10 mouse cellular contexts compared by ENCODE assay signal in the genomic region with DNA sequence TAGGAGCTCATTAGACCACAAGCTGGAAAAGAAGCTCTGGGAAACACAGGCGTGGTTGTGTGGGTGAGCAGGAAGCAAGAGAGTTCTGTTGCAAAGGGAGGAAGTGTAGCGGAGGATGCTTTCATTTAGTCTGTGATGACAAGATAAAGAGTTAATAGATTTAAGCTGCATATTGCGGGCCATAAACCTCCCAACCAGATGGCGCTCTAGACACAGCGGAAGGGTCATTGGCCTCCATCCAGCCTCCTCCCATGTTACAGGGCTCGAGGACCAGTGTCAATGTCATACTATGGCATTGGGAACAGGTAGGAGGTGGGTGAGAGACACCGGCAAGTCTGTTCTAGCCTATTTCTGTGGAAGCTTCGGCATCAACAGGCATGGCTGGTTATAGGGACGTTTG.
DNase-seq lines count a peak whose midpoint lies in the region; ATAC-seq and TF ChIP-seq lines count a peak whose summit lies in the region.
"Had no signal": no experiment of that assay in that cellular context is flagged by ENCODE, and none has a peak within 500 bp of the region (broad histone marks: within the 10 kb centered on the region; RNA-seq: fewer than 3 reads in every experiment).

No protein-coding gene starts in this region.

- TF ChIP-seq CTCF in heart, postnatal 0 days (IDR thresholded peaks at IDR 0.05; ENCODE audit: low read depth): peak; percentile 57

- H3K36me3 ChIP-seq in heart, postnatal 0 days (replicated peaks; ENCODE audit: control insufficient read depth, insufficient read depth, low read length): no peaks in the 10 kb centered on the region
- no peaks in the 10 kb centered on the region for H3K36me3 ChIP-seq in midbrain, embryonic 10.5 days
- H3K36me3 ChIP-seq in midbrain, embryonic 11.5 days (ENCODE audit: control insufficient read depth, insufficient read depth, low read length): no peaks in the 10 kb centered on the region

- no peaks in the 10 kb centered on the region for H3K27me3 ChIP-seq in heart, postnatal 0 days (ENCODE audit: control insufficient read depth, insufficient read depth, low read length)
- no peaks in the 10 kb centered on the region for H3K27me3 ChIP-seq in midbrain, embryonic 10.5 days (ENCODE audit: low read depth, poor library complexity, severe bottlenecking)
- no peaks in the 10 kb centered on the region for H3K27me3 ChIP-seq in midbrain, embryonic 11.5 days (ENCODE audit: control insufficient read depth, insufficient read depth, low read length)

- intact Hi-C loops in heart, postnatal 36 days (cut with DNase I): no loop called here

- WGBS in heart, postnatal 0 days: 39% methylated on average over 9 of the region's 9 CpGs
- WGBS in midbrain, embryonic 10.5 days: 74% methylated on average over 9 of the region's 9 CpGs
- 66% methylated on average over 9 of the region's 9 CpGs for WGBS in midbrain, embryonic 11.5 days

- no peak overlapping the region for H3K27ac ChIP-seq in heart, postnatal 0 days (ENCODE audit: low read depth)
- H3K27ac ChIP-seq in midbrain, embryonic 10.5 days (replicated peaks): no peak overlapping the region
- H3K27ac ChIP-seq in midbrain, embryonic 11.5 days (ENCODE audit: low read depth, low read length): no peak overlapping the region

- H3K4me2 ChIP-seq in heart, postnatal 0 days (ENCODE audit: low read depth, low read length): no peak overlapping the region
- no peak overlapping the region for H3K4me2 ChIP-seq in midbrain, embryonic 11.5 days

- no peak for DNase-seq in heart, postnatal 0 days (ENCODE audit: low spot score)
- DNase-seq in heart, postnatal 36 days: no peak
- DNase-seq in midbrain, embryonic 10.5 days (ENCODE audit: low spot score): peak; percentile 24
- no peak for DNase-seq in midbrain, embryonic 11.5 days (ENCODE audit: low spot score, missing footprints)
- peak; percentile 50 to 53 for DNase-seq in adrenal gland, postnatal 36 days
- peak; percentile 50 to 57 for DNase-seq in lung, postnatal 4 days
- no peak for DNase-seq in T-cell, adult 2 months (ENCODE audit: low spot score)

- no peaks in the 10 kb centered on the region for H3K9me3 ChIP-seq in heart, postnatal 0 days (replicated peaks; ENCODE audit: control insufficient read depth, low read length)
- H3K9me3 ChIP-seq in midbrain, embryonic 10.5 days (replicated peaks): no peaks in the 10 kb centered on the region
- H3K9me3 ChIP-seq in midbrain, embryonic 11.5 days (ENCODE audit: control insufficient read depth, low read length): no peaks in the 10 kb centered on the region

- no peak overlapping the region for H3K4me3 ChIP-seq in heart, postnatal 0 days (ENCODE audit: low read depth, low read length)
- H3K4me3 ChIP-seq in midbrain, embryonic 10.5 days: no peak overlapping the region
- no peak overlapping the region for H3K4me3 ChIP-seq in midbrain, embryonic 11.5 days (ENCODE audit: low read depth, low read length)
- H3K4me3 ChIP-seq: erythroblast, embryonic 14.5 days; myocyte had no signal

- no peak for TF ChIP-seq EP300 in heart, postnatal 0 days (IDR thresholded peaks at IDR 0.05; ENCODE audit: low read depth)

- ATAC-seq in heart, postnatal 0 days (ENCODE audit: insufficient read depth, low read depth): 0 out of 2 replicates have a peak, but pooled peaks have one; percentile 11
- ATAC-seq in midbrain, embryonic 11.5 days (ENCODE audit: low FRiP score): no peak
- ATAC-seq in megakaryocyte-erythroid progenitor cell, adult 5-6 weeks (replicated peaks; ENCODE audit: low FRiP score, low TSS enrichment, poor library complexity, severe bottlenecking): no peak

- H3K4me1 ChIP-seq in heart, postnatal 0 days (ENCODE audit: control insufficient read depth, insufficient read depth): no peaks in the 10 kb centered on the region
- H3K4me1 ChIP-seq in midbrain, embryonic 10.5 days: no peaks in the 10 kb centered on the region
- no peaks in the 10 kb centered on the region for H3K4me1 ChIP-seq in midbrain, embryonic 11.5 days (ENCODE audit: control insufficient read depth, insufficient read depth, low read length)

- no peak overlapping the region for H3K9ac ChIP-seq in heart, postnatal 0 days (replicated peaks; ENCODE audit: low read depth, low read length)
- H3K9ac ChIP-seq in midbrain, embryonic 11.5 days (ENCODE audit: low read length): no peak overlapping the region

Comparison
In these comparisons a context has a peak if more than half of its experiments do, and no peak if none do; other contexts are left out.
1. DNase-seq: peak in midbrain, embryonic 10.5 days (single experiment), adrenal gland, postnatal 36 days (2 of 2) and lung, postnatal 4 days (2 of 2); none in heart, postnatal 0 days (single experiment), heart, postnatal 36 days (0 of 2), midbrain, embryonic 11.5 days (single experiment) and T-cell, adult 2 months (single experiment).